Mouse (Mus musculus) kidney, postnatal 36 days (tissue): Measurements from ENCODE around the gene Rpl35a.
"Not testable (repeated sequence)": the region's sequence is repeated elsewhere in the genome, so short reads cannot be mapped to it uniquely, and the experiment has no call there.

ENCODE experiments used
- DNase-seq, 2 experiments: peaks; one replicate each; pipeline ENCODE4 v3.0.0; 2021 to 2022; ENCODE audit warnings: mixed read lengths in 2 of 2

The Rpl35a gene

GRCm38 (mm10) chr16:33056786-33057185, 533 bp downstream of the Rpl35a start:
- DNase-seq = peak; percentile 33 to 59

DNA sequence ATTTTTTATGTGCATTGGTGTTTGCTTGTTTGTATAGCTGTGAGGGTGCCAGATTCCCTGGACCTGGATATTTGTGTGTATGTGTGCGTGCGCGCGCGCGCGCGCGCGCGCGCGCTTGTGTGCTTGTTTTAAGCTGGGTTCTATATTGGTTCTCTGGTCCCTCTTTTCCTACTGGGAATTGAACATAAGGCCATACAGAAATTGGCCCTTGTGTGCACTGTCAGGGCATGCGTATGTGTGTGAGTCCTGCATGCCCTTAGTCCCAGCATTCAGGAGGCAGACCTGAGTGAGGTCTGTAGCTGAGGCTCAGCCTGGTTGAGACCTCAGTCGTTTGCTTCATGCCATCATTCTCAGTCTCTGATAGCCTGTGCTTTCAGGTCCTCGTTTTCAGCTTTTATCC, 1.8 kb downstream of the Rpl35a start:
- no peak for DNase-seq

DNA sequence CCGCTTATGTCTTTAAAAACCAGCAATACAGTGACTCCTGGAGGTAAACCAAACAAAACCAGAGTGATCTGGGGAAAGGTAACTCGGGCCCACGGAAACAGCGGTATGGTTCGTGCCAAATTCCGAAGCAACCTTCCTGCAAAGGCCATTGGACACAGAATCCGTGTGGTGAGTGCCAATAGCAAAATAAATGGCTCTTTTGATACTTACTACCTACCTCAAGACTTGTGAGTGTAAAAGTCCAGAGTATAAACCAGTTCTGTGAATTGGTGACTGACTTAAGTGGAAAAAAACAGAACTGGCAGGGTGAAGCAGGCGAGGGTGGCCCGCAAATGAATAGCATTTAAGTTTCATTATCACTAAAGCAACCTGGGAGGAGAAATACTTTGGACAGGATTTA, 2.4 kb downstream of the Rpl35a start:
- not testable (repeated sequence) for DNase-seq

DNA sequence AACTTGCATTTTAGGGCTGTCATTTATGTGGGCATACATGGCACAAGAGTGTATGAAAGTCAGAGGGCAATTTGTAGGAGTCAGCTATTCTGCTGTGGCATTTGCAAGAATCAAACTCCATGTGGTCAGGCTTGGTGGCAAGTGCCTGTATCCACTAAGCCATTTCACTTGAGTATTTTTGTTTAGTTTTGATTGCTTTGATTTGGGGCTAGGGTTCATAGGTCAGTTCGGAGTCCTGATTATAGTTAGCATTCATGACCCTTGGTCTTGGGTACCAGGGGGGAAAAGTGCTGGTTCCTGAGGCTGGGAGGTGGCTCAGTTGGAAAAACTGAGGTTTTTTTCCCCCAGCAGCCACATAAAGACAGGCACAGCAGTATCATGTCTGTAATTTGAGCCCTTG, 3.2 kb downstream of the Rpl35a start:
- no peak for DNase-seq

- DNase-seq = no peak
These were observed 4.7 kb downstream of the Rpl35a start for GRCm38 (mm10) chr16:33060926-33061325.

GRCm38 (mm10) chr16:33061400-33061799, 5.1 kb downstream of the Rpl35a start:
- no peak for DNase-seq

DNA sequence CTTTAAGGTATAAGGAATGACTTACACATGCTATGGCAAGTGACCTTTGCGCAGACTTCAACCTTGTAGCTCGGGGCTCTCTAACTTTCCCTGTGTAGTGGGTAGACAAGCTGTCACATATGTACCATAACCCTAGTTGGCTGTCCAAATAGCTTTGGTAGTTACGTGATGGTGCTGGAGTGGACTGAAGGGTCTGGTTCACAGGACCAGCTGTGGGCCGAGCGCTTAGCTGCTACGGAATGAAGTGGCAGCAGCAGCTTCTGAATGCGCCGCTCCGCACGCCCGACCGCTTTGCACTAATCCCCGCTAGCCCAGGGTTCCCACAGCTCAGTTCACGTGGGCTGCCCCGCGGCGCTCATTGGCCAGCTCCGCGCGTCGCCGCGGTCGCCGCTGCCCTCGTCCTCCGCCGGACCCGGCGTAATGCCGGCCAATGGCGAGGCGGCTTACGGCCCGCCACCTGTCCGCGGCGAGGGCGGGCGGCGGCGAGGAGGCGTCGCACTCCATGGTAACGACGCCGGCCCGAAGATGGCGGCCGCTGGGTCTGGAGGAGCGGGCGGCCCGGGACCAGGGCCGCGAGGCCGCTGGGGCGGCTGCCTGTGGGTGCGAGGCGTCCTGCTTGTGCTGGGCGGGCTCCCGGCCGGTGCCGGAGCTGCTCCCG, 5.9 kb downstream of the Rpl35a start, which contains the start of gene Lmln:
Gene Lmln, plus strand, starts transcription at position 498 of the 658 bp plus-strand sequence.
- peak; percentile 93 to 96 for DNase-seq

DNA sequence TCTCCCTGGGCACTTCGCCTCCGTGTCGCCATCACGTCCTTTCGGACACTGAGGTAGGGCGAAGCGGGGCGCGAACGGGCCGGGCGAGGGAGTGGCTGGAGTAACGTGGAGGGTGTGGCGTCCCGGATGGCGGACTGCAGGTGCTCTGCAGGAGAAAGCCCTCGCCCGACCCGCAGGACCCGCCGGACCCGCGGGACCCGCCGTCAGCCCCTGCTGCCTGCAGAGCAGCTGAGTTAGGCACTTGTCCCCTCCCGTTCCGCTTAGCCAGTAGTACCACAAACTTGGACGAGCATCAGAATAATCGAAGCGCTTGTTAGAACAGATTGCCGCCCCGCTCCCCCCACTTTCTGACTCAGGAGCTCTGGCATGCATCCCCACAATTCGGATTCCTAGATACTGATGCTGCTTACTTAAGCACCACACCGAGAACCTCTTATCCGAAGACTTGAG, 6.5 kb downstream of the Rpl35a start:
- peak; percentile 53 to 79 for DNase-seq

DNA sequence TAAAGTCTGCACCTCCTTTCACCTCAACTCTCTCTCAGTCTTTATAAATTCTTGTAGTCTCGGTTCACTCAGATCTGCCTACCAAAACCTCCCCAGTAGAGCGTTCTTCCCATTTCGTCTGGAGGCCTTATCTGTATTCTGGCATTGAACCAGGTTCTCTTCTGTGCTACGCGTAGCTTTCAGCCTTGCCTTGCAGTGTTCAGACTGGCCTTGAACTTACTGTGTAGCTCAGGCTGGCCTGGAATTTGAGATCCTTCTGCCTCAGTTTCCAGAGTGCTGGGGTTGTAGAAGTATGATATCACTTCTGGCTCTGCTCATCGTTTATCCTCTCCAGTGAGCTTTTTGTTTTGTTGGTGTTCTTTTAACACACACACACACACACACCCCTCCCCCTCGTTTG, 7.0 kb downstream of the Rpl35a start:
- no peak for DNase-seq

- no peak for DNase-seq
These were observed 8.4 kb downstream of the Rpl35a start for GRCm38 (mm10) chr16:33064636-33065035.

DNA sequence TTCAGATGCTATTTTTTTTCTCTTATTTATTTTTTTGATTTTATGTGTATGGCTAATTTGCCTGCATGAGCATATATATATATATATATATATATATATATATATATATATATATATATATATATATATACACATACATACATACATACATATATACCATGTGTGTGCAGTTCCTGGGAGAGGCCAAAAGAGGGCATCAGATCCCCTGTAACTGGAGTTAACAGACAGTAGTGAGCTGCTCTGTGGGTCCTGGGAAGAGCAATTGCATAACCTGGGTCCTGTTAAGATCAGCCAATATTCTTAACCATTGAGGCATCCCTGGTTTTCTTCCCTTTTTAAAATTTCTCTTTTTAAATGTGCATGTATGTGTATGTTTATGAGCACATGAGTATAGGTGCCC, 14.7 kb downstream of the Rpl35a start:
- DNase-seq = no peak

GRCm38 (mm10) chr16:33072871-33073557, 16.8 kb downstream of the Rpl35a start:
- DNase-seq = no peak

DNA sequence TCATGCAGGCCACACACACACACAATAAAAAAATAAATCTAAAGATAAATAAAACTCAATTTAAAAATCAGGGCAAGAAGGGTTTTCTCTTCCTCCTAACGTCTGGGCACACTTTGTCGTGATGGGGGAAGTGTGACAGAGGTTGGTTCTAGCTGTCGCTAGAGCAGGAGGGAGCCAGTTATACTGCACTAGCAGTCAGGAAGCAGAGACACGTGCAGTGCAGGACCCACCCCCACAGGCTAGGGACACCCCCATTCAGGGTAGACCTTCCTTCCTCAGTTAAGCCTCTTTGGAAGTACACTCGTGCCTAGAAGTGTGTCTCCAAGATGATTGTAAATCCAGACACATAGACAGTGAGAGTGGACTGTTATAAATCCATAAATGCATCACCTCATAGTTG, 18.7 kb downstream of the Rpl35a start:
- DNase-seq = no peak

- no peak for DNase-seq
These were observed 19.8 kb downstream of the Rpl35a start for GRCm38 (mm10) chr16:33076078-33076477.

GRCm38 (mm10) chr16:33077069-33077627, 20.9 kb downstream of the Rpl35a start:
- DNase-seq = no peak

GRCm38 (mm10) chr16:33080063-33080462, 23.8 kb downstream of the Rpl35a start:
- no peak for DNase-seq

DNA sequence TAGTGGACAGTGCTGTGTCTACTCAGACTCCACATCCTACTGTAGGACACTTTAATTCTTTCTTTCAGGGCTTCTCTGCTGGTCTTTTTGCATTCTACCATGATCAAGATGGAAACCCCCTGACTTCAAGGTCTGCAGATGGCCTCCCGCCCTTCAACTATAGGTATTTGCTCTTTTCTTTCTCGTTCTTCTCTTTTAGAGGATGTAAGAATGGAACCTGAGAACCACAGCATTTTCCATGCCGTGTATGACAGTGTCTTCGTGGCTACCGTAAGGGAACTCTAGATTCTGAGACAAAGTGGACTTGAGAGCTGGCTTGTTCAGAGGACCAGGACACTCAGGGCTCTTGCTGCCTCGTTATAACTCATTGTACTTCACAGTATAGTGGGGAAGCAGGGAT, 26.7 kb downstream of the Rpl35a start:
- no peak for DNase-seq

DNA sequence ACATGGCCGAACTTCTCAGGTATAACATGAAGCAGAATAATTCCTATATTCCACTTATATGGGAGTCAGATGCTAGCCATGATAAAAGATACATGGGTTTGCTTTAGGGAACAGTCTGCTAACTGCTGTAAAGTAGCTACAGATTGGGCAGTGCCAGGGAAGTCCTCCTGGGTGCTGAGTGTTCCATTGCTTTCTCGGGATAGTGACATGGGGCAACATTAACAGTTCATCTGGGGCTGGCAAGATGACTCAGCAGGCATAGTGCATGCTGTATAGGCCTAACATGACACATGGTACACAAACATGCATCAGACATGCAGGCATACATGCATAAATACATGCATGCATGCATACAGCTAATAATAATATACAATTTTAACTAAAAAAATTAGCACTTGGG, 27.7 kb downstream of the Rpl35a start:
- DNase-seq = no peak

GRCm38 (mm10) chr16:33085666-33086065, 29.4 kb downstream of the Rpl35a start:
- peak in 1 of 2 experiments; percentile 46 for DNase-seq
